Mouse (Mus musculus) hindbrain, embryonic 10.5 days (tissue): ENCODE results near the gene Chrnb1. TPM values are rescaled to one million over a fixed set of nuclear protein-coding genes. Genes with fewer than 3 reads are reported as not detected.

Source experiments
- polyA plus RNA-seq: library from polyadenylated mRNA; unstranded; fragments of >200 nt; fragmentation: Nextera tagmentation; extraction: Ambion mirVana; gene quantifications from 2 replicates; pipeline ENCODE4 v1.2.1, GENCODE M21; 2016

The Chrnb1 gene
- polyA plus RNA-seq, 1 experiment from 2014 or later, result 1.6 TPM

Other genes with a start within 250 kb of the Chrnb1 start
- gene Dnah2, start 246.8 kb downstream of the Chrnb1 start, polyA plus RNA-seq, result 2.0 and 2.6 TPM in 2 replicates
- gene Efnb3, start 235.7 kb downstream of the Chrnb1 start, polyA plus RNA-seq, result 61.9 and 67.2 TPM in 2 replicates
- gene Wrap53, start 215.7 kb downstream of the Chrnb1 start, polyA plus RNA-seq, result 40.6 and 41.4 TPM in 2 replicates
- 166 and 173 TPM in 2 replicates for gene Trp53, start 215.6 kb downstream of the Chrnb1 start, polyA plus RNA-seq
- gene Atp1b2, start 190.0 kb downstream of the Chrnb1 start, polyA plus RNA-seq, result 7.5 and 7.8 TPM in 2 replicates
- gene Shbg, start 178.0 kb downstream of the Chrnb1 start, polyA plus RNA-seq, result not detected in 2 replicates
- 15.4 and 24.5 TPM in 2 replicates for gene Sat2, start 173.9 kb downstream of the Chrnb1 start, polyA plus RNA-seq
- gene Fxr2, start 163.0 kb downstream of the Chrnb1 start, polyA plus RNA-seq, result 37.9 and 47.4 TPM in 2 replicates
- 0.37 TPM in 1 of 2 replicates, not detected in the other for gene Sox15, start 140.6 kb downstream of the Chrnb1 start, polyA plus RNA-seq
- 80.6 and 88.3 TPM in 2 replicates for gene Mpdu1, start 133.3 kb downstream of the Chrnb1 start, polyA plus RNA-seq
- gene Cd68, start 129.8 kb downstream of the Chrnb1 start, polyA plus RNA-seq, result 7.2 and 8.7 TPM in 2 replicates
- gene Eif4a1, start 123.5 kb downstream of the Chrnb1 start, polyA plus RNA-seq, result 740 and 935 TPM in 2 replicates
- gene Senp3, start 113.9 kb downstream of the Chrnb1 start, polyA plus RNA-seq, result 116 and 122 TPM in 2 replicates
- gene Tnfsf13, start 110.2 kb downstream of the Chrnb1 start, polyA plus RNA-seq, result 0.14 and 0.30 TPM in 2 replicates
- 2.2 and 2.3 TPM in 2 replicates for gene Tnfsf12, start 100.1 kb downstream of the Chrnb1 start, polyA plus RNA-seq
- 0.82 and 0.85 TPM in 2 replicates for gene Tnfsfm13, start 99.8 kb downstream of the Chrnb1 start, polyA plus RNA-seq
- gene Polr2a, start 37.3 kb downstream of the Chrnb1 start, polyA plus RNA-seq, result 31.1 and 37.9 TPM in 2 replicates
- 0.50 TPM in 1 of 2 replicates, not detected in the other for gene Slc35g3, start 34.0 kb downstream of the Chrnb1 start, polyA plus RNA-seq
- 0.80 and 1.2 TPM in 2 replicates for gene Zbtb4, start 30.0 kb downstream of the Chrnb1 start, polyA plus RNA-seq
- 0.76 and 1.8 TPM in 2 replicates for gene Fgf11, start 5.9 kb upstream of the Chrnb1 start, polyA plus RNA-seq
- 1.3 and 1.5 TPM in 2 replicates for gene Tmem102, start 9.7 kb upstream of the Chrnb1 start, polyA plus RNA-seq
- gene Gm39566, start 19.4 kb upstream of the Chrnb1 start, polyA plus RNA-seq, result not detected in 2 replicates
- not detected in 2 replicates for gene Spem2, start 22.5 kb upstream of the Chrnb1 start, polyA plus RNA-seq
- 0.34 TPM in 1 of 2 replicates, not detected in the other for gene Spem1, start 26.2 kb upstream of the Chrnb1 start, polyA plus RNA-seq
- gene Nlgn2, start 41.8 kb upstream of the Chrnb1 start, polyA plus RNA-seq, result 5.8 and 9.1 TPM in 2 replicates
- 312 and 362 TPM in 2 replicates for gene Tmem256, start 42.6 kb upstream of the Chrnb1 start, polyA plus RNA-seq
- 85.3 and 88.7 TPM in 2 replicates for gene Plscr3, start 50.4 kb upstream of the Chrnb1 start, polyA plus RNA-seq
- gene Tnk1, start 62.8 kb upstream of the Chrnb1 start, polyA plus RNA-seq, result 0.77 and 1.7 TPM in 2 replicates
- not detected in 2 replicates for gene Tmem95, start 82.1 kb upstream of the Chrnb1 start, polyA plus RNA-seq
- 5.2 and 6.8 TPM in 2 replicates for gene Kctd11, start 85.5 kb upstream of the Chrnb1 start, polyA plus RNA-seq
- 1.2 and 1.4 TPM in 2 replicates for gene Acap1, start 99.6 kb upstream of the Chrnb1 start, polyA plus RNA-seq
- gene 2810408A11Rik, start 105.0 kb upstream of the Chrnb1 start, polyA plus RNA-seq, result 11.4 and 15.2 TPM in 2 replicates
- 12.5 and 13.4 TPM in 2 replicates for gene Neurl4, start 105.1 kb upstream of the Chrnb1 start, polyA plus RNA-seq
- 96.8 and 105 TPM in 2 replicates for gene Gps2, start 117.9 kb upstream of the Chrnb1 start, polyA plus RNA-seq
- 2,350 and 2,667 TPM in 2 replicates for gene Eif5a, start 126.0 kb upstream of the Chrnb1 start, polyA plus RNA-seq
- 2.8 and 2.9 TPM in 2 replicates for gene Ybx2, start 139.9 kb upstream of the Chrnb1 start, polyA plus RNA-seq
- 11.0 and 13.0 TPM in 2 replicates for gene Slc2a4, start 152.2 kb upstream of the Chrnb1 start, polyA plus RNA-seq
- gene Cldn7, start 168.8 kb upstream of the Chrnb1 start, polyA plus RNA-seq, result 14.6 and 37.6 TPM in 2 replicates
- 22.6 and 25.7 TPM in 2 replicates for gene Ctdnep1, start 185.2 kb upstream of the Chrnb1 start, polyA plus RNA-seq
- gene Elp5, start 186.6 kb upstream of the Chrnb1 start, polyA plus RNA-seq, result 156 and 167 TPM in 2 replicates
- 421 and 580 TPM in 2 replicates for gene Gabarap, start 195.2 kb upstream of the Chrnb1 start, polyA plus RNA-seq
- 93.7 and 98.1 TPM in 2 replicates for gene Phf23, start 199.8 kb upstream of the Chrnb1 start, polyA plus RNA-seq
- 50.3 and 51.8 TPM in 2 replicates for gene Dvl2, start 204.7 kb upstream of the Chrnb1 start, polyA plus RNA-seq
- gene Acadvl, start 219.5 kb upstream of the Chrnb1 start, polyA plus RNA-seq, result 44.9 and 51.7 TPM in 2 replicates
- gene Dlg4, start 221.0 kb upstream of the Chrnb1 start, polyA plus RNA-seq, result 16.4 and 19.9 TPM in 2 replicates